Mouse (Mus musculus): ENCODE measurements around the gene Clec4e.
"Not testable (repeated sequence)": the region's sequence is repeated elsewhere in the genome, so short reads cannot be mapped to it uniquely, and the experiment has no call there.

Gene Clec4e
- long read RNA-seq, experiment 1: 0 reads
- long read RNA-seq, experiment 2: 0 reads

- intact Hi-C loops (cut with DNase I): no loop called here
Observed at GRCm38 (mm10) chr6:123289753-123290152, at the start of gene Clec4e. Gene Clec4e, minus strand, starts transcription at chr6:123289870.

DNA sequence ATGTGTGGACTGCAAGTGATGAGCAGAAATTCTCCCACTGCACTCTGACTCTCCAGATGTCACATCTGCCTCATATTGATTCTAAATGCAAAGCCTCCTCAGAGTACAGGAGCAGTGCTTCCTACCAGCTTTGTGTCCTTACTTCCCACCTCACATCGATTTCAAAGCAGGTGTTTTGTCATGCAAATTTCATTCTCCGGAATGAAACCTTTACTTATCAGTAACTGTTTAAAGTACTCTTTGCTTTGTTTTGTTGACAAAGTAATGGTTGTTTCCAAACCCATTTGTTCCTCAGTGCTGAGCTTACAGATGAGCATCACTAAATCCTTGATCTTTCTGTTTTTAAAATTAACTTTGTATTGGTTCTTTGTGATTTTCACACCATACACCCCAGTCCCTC is 42.8 kb upstream of the Clec4e start:
- intact Hi-C loops (cut with DNase I): no loop called here

- intact Hi-C loops (cut with DNase I): no loop called here
Observed at GRCm38 (mm10) chr6:123308033-123308432, 18.4 kb upstream of the Clec4e start, which contains the start of gene Vmn2r19. Gene Vmn2r19, plus strand, starts transcription at chr6:123308333.

DNA sequence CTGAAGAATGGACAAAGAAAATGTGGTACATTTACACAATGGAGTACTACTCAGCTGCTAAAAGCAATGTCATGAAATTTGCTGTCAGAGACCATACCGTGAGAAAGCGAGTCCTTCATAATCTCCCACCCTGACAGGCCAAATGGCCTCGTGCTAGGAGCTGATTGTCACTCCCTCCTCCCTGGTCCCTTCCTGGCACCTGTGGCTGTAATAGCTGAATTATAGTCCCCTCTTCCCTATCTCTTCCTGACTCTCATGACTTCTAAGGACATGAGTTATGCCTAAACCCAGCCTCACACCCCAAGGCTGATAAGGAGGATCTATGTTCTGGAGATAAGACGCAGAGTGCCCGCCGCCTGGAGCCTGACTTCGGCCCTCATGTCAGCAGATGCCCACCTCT is 16.6 kb upstream of the Clec4e start:
- intact Hi-C loops (cut with DNase I): not testable (repeated sequence)

DNA sequence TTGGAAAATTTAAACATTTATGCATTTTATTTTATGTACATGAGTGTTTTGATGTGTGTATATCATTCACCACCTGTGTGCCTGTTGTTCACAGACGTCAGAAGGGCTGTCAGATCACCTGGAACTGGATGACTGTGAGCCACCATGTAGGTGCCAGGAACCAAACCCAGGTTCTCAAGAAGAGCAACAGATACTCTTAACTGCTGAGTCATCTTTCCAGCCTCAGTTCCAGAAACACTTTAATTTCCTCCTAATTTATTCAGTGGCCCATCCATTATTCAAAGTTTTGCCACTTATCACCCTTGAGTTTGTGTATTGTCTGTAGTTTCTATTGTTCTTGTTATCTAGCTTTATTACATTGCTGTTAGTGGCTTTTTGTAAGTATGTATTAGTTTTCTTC is 7.0 kb upstream of the Clec4e start:
- intact Hi-C loops (cut with DNase I): no loop called here

- intact Hi-C loops (cut with DNase I): not testable (repeated sequence)
Observed at GRCm38 (mm10) chr6:123293509-123293908, 3.8 kb upstream of the Clec4e start.

DNA sequence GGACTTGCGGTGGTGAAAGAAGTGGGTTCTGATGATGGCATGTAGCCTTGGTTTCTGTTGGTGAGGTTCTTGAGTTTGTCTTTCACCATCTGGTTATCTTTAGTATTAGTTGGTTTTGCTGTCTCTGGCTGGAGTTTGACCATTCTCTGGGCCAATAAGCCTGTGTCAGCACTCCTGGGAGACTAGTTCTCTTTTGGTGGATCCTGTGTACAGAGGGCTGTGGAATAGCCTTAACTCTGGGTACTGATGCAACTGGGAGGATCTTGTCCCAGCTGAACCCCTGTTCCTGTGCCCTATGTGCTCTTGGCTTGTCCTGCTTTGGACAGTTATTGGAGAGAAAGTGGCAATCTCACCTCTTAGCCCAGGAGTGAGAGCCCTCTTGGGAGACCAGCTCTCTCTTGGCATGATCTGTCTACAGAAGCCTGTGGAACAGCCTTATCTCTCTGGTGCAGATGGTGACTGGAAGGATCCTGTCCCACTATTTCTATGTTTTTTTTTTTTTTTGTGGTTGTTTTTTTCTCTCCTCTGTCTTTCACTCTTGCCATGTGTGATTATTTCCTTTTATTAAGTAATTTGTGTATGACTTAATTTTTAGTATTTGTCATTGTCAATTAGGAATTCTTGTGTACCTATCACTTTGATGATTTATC is 3.2 kb upstream of the Clec4e start:
- intact Hi-C loops (cut with DNase I): no loop called here

DNA sequence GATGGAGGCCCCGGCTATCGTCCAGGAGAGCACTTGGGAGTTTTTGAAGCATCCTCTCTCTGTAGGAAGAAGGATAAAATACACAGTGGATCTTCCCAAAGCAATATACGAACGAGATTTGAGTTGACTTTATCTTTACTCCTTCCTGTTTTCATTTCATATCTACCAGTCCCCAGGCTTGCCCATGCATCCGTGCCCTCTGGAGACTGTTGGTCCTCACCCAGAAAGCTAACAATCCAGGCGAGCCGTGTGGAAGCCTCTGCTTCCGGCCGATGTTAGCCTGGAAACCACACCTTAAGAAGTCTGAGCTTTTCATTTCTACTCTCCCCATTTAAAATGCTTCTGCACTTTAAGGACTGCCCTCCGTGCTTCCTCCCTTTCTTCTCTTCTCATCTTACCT is 739 bp downstream of the Clec4e start:
- intact Hi-C loops (cut with DNase I): no loop called here

GRCm38 (mm10) chr6:123286311-123286710 is 3.4 kb downstream of the Clec4e start:
- intact Hi-C loops (cut with DNase I): no loop called here

DNA sequence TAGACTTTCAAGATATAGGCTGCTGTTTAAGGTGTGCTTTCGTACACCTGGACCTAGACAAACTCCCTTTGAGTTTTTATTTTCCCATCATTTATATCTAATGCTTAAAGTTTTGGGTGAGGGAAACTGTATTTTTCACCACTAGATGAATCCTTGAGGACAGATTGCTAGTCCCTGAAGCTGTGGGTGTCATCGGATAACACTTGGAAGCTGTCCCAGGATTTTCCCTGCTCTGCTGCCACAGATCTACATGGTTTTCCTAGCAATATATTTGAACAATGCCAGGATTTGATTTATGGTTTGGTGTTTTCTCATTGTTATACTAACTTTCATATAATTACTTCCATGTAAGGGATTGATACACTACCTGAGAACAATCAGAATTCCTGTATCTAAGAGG is 10.2 kb downstream of the Clec4e start:
- intact Hi-C loops (cut with DNase I): no loop called here

GRCm38 (mm10) chr6:123266945-123267344 is 22.7 kb downstream of the Clec4e start:
- intact Hi-C loops (cut with DNase I): no loop called here

DNA sequence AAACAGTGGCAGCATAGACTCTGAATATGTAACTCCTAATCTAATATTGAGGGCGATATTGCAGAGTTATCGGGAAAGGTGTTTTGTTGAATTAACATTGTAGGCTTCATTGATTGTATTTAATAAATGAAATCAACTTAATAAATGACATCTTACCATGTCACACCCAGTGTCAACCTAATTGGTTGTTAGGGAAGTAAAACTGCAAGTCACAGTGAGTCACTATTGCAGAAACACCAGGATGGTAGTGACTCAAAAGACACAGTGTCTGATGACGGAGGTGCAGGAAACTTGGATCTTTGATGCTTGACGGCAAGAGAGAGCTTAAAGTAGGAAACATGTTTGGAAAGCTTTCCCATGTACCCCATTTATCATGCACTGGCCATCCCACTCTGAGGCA is 23.9 kb downstream of the Clec4e start:
- intact Hi-C loops (cut with DNase I): no loop called here

DNA sequence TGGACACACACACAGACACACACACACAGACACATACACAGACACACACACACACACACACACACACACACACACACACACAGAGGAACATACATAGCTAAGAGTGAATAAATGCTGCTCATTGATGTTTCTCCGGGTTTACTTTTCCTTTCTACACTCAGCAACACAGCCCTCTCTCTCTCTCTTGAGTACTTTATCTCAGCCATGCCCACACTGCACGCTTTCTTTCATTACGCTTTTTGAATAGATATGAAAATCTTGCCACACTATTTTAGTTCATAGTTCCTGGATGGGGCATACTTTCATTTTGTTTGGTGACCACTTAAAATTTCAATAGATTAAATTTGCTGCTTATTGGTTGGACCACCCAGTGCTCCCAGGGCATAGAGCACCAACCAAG is 25.5 kb downstream of the Clec4e start:
- intact Hi-C loops (cut with DNase I): no loop called here

DNA sequence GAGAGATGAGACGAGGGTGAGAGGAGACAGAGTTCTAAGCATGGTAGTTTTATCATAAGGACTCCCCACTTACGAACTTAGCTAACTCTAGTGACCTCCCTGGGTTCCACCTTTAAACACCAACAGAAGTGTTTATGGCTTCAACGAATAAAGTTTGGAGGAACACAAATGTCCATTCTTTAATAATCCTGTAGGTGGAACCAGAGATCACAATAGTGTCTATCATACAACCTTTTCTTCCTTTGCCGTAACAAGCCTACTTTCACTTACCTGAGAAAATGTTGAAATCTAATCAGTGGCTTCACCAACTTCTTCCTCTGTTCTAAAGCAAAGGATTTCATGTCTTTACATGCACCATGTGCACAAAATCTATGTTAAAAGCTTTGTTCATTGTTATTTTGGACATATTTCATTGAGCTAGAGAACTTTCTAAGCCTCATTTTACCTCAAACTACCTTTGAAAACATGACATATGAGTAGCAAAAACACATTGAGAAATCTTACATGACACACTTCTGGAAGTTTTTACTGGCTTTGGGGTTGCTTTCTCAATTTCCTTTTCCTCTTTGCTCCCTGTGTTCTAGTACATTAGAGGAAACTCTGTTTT is 28.0 kb downstream of the Clec4e start, which contains the start of gene Clec4d:
TSS of gene Clec4d (plus strand) at position 557 of the 607 bp plus-strand sequence.
- intact Hi-C loops (cut with DNase I): no loop called here

- intact Hi-C loops (cut with DNase I): no loop called here
Observed at GRCm38 (mm10) chr6:123260868-123261267, 28.8 kb downstream of the Clec4e start.

GRCm38 (mm10) chr6:123259889-123260603 is 29.6 kb downstream of the Clec4e start:
- intact Hi-C loops (cut with DNase I): no loop called here

DNA sequence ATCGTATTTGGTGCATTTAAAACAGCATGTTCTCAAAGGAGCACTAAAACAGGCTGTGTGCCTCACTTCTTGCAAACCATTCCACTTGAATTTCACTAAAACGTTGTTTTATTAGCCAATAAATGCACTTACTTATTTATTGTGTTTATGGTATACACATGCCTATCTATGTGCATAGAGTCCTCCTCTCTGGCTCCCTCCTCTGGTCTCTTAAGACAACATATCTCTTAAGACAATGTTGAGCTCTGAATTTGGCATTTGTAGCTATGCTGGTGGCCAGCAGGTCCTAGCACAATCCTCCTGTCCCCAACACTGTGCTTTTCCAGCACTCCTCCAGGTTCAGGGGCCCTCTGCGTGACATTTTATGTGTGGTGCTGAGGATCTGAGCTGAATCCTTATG is 30.7 kb downstream of the Clec4e start:
- intact Hi-C loops (cut with DNase I): no loop called here

DNA sequence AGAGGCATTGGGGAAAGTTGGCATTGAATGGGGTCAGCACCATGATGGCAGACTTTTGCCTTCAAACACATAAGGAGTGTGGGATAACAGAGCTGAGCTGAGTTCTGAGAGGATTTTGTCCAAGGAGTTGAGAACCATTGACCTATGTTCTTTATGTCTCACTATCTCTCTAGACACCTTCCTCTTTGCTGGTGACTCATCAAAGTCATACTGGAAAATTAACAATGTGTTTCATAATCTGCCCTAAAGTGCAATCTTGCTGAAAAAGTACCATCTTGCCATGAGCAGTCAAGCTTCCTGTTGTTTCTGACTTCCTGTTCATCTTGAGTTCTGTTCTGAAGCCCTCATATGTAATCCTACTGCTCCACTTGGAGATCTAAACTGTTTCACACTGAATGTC is 36.9 kb downstream of the Clec4e start:
- intact Hi-C loops (cut with DNase I): no loop called here

DNA sequence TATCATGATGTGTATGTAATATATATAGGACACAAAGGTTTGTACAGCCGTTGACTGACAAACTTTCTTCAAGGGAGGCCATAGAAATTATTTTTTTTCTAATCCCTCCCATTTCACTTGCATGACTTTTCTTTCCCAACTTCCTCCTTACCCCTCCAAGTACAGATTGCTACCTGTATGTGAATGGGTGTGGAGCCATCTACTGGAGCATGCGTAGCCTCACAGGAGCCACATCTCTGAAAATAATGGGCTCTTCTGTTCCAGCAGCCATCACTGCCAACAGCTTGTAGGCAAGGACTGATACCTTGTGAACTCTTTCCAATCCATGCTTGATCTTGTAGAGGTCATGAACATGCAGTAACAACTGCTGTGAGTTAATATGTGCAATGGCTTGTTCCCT is 40.8 kb downstream of the Clec4e start:
- intact Hi-C loops (cut with DNase I): not testable (repeated sequence)

DNA sequence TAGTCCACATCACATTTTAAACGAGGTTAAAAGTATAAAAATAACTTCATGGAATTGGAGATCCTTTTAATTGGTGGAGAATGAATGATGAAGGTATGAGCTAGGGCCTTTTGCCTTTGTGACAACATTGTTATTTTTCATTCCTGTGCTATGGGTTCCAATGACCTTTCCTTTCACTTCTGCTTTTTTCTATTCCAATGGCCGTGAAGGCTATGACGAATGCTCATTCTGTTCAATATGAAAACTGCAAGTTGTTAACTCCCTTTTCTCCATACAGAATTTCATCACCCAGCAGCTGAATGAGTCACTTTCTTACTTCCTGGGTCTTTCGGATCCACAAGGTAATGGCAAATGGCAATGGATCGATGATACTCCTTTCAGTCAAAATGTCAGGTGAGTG is 45.5 kb downstream of the Clec4e start:
- intact Hi-C loops (cut with DNase I): no loop called here

DNA sequence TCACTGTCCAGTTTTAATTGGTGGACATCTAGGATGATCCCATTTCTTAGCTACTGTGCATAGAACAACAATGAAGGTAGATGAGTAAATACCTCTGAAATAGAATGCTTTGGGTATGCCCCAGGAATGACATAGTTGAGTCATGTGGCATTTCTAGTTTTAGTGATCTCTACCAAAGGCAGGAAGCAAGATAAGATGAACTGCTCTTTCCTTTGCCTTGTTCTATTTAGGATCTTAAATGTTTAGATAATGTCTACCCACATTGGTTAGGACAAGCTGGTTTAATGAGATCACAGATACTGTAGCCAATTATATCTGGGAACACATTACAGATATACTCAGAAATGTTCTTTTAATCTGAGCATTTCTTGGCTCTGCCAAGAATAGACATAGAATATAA is 52.1 kb downstream of the Clec4e start:
- intact Hi-C loops (cut with DNase I): no loop called here

Measured in adrenal gland (tissue).